Mouse (Mus musculus) C2C12 (cell line): ENCODE measurements around the gene Vrk3. TPM values are rescaled to one million over a fixed set of nuclear protein-coding genes. Genes with fewer than 3 reads are reported as not detected.
"Not testable (repeated sequence)": the region's sequence is repeated elsewhere in the genome, so short reads cannot be mapped to it uniquely, and the experiment has no call there.

Experiments
- H3K27me3 ChIP-seq: one replicate; pipeline ENCODE4 v1.6.1; 2011; ENCODE audit not compliant: control insufficient read depth, insufficient read depth, insufficient read length
- H3K36me3 ChIP-seq: one replicate; pipeline ENCODE4 v1.6.1; 2011; ENCODE audit not compliant: control insufficient read depth, insufficient read depth
- H3K4me3 ChIP-seq: one replicate; pipeline ENCODE4 v1.5.1; 2011; ENCODE audit warnings: mild to moderate bottlenecking, control low read depth; ENCODE audit not compliant: poor library complexity, insufficient read depth, severe bottlenecking
- H3K79me2 ChIP-seq: one replicate; pipeline ENCODE4 v1.6.1; 2011; ENCODE audit not compliant: control insufficient read depth, insufficient read depth
- H3K79me3 ChIP-seq: one replicate; pipeline ENCODE4 v1.6.1; 2011; ENCODE audit warnings: low read depth, control low read depth
- H3ac ChIP-seq: one replicate; pipeline ENCODE3; 2011; ENCODE audit warnings: low read depth; ENCODE audit not compliant: control insufficient read depth, insufficient read length
- CEBPB ChIP-seq: IDR thresholded peaks from one replicate; pipeline ENCODE4 v1.6.1; 2011; ENCODE audit warnings: low read depth, mild to moderate bottlenecking, control low read depth, moderate library complexity
- CTCF ChIP-seq: IDR thresholded peaks from one replicate; pipeline ENCODE4 v1.5.1; 2011; ENCODE audit not compliant: control insufficient read depth, insufficient read depth, insufficient read length
- FOSL1 ChIP-seq: IDR thresholded peaks from one replicate; pipeline ENCODE4 v1.8.0; 2011; ENCODE audit warnings: mild to moderate bottlenecking, low read length; ENCODE audit not compliant: poor library complexity, insufficient read depth, severe bottlenecking
- MAX ChIP-seq: IDR thresholded peaks from one replicate; pipeline ENCODE4 v1.6.1; 2011; ENCODE audit warnings: mild to moderate bottlenecking, control low read depth
- MYOD1 ChIP-seq: IDR thresholded peaks from one replicate; pipeline ENCODE4 v1.6.1; 2011; ENCODE audit warnings: low read depth; ENCODE audit not compliant: control insufficient read depth, insufficient read length
- MYOG ChIP-seq: IDR thresholded peaks from one replicate; pipeline ENCODE4 v1.6.1; 2011; ENCODE audit not compliant: control insufficient read depth, insufficient read length; ENCODE audit errors: extremely low read depth
- USF1 ChIP-seq: IDR thresholded peaks from one replicate; pipeline ENCODE4 v1.6.1; 2011; ENCODE audit warnings: low read depth, mild to moderate bottlenecking, control low read depth, moderate library complexity
- polyA plus RNA-seq: library from polyadenylated mRNA; unstranded; fragments of >200 nt; fragmentation: generic; extraction: Trizol; gene quantifications from one replicate; pipeline ENCODE4 v1.2.1, GENCODE M21; 2012; ENCODE audit warnings: missing spikeins

Vrk3 gene
- polyA plus RNA-seq, 1 experiment = 20.0 TPM

DNA sequence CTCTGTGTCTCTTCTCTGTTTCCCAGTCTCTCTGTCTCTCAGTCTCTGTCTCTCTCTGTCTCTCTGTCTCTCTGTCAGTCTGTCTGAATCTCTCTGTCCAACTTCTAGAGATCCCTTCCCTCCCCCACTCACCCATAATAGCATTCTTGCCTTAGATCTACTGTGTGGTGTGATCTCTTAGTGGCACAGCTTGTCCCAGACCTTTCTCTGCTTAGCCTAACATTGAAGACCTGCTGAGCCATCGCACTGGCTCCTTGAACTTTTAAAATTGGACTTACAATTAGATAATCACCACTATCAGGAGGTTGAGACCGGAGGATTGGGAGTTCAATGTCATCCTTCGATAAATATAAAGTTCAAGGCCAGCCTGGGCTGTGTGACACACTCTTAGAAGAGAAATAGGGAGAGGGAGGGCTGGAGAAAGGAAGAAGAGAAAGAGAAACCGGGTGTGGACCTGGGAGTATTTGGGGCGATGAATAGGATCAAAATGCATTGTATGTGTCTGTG is 41.0 kb upstream of the Vrk3 start:
- no peaks in the 10 kb centered on the region for H3K36me3 ChIP-seq
- H3K4me3 ChIP-seq = no peak overlapping the region
- no peaks in the 10 kb centered on the region for H3K27me3 ChIP-seq
- TF ChIP-seq FOSL1 (no peak), CEBPB (no peak), USF1 (no peak), MYOD1 (no peak), CTCF (no peak), MYOG (no peak)
- no peaks in the 10 kb centered on the region for H3K79me3 ChIP-seq
- no peak overlapping the region for H3ac ChIP-seq
- no peaks in the 10 kb centered on the region for H3K79me2 ChIP-seq

DNA sequence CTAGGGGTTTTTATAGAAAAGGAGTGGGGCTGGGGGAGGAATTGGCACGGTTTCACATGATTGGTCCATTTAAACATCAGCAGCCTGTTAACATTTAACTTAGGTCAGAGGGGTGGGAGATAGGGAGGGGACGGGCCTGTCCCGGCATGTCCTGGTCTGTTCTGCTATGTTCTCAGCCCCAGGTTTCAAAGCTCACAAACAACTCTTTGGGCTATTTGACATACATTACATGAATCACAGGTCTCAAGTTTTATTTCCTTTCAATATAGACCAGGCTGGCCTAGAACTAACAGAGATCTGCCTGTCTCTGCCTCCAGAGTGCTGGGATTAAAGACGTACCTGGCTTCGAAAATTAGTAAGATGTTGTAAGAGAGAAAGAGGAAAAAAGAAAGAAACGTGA is 40.1 kb upstream of the Vrk3 start:
- not testable (repeated sequence) for H3K4me3 ChIP-seq, H3K36me3 ChIP-seq, H3K27me3 ChIP-seq, H3K79me3 ChIP-seq, H3ac ChIP-seq, H3K79me2 ChIP-seq

DNA sequence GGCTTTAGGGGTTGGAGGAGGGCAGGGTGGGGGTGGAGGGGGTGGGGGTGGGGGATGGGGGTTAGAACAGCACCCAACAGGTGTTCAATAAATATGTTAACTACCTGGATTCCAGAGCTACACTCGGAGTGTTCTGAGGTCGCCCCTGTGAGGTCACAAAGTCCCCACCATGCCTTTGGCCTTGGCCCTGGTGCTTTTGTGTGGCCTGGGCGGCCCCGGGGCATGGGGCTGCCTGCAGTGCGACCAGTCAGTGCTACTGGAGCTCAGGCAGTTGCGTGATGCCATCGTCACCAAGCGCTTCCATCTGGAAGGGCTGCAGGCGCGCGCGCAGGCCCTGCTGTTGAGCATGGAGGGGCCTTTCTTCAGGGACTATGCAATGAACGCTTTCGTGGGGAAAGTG is 39.6 kb upstream of the Vrk3 start, which contains the start of gene Izumo2:
TSS of gene Izumo2 (plus strand) at position 169 of the 400 bp plus-strand sequence.
- no peak within 1 kb of the TSS for H3K4me3 ChIP-seq
- no peaks in the 10 kb centered on the region for H3K79me2 ChIP-seq
- no peak for TF ChIP-seq MYOG
- TF ChIP-seq FOSL1 = no peak
- TF ChIP-seq MYOD1 = no peak
- no peak for TF ChIP-seq CEBPB
- no peak for TF ChIP-seq MAX
- no peak for TF ChIP-seq USF1
- TF ChIP-seq CTCF = no peak
- H3ac ChIP-seq = no peak within 1 kb of the TSS
- H3K36me3 ChIP-seq = no peaks in the 10 kb centered on the region
- H3K27me3 ChIP-seq = no peaks in the 10 kb centered on the region
- H3K79me3 ChIP-seq = no peaks in the 10 kb centered on the region

DNA sequence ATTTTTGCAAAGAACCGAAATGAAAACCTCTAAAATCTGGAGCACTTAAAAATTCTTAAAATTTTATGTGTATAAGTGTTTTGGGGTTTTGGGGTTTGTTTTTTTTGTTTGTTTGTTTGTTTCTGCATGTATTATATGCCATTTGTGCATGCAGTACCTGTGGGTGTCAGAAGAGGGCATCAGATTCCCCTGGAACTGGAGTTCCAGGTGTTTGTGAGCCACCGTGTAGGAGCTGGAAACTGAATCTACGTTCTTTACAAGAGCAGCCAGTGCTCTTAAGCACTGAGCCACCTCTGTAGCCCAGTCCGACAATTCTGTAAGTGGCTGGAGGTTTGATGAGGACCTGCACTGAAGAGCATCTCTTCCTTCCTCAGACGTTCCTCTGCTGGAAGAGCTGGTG is 38.3 kb upstream of the Vrk3 start:
- no peak overlapping the region for H3ac ChIP-seq
- no peaks in the 10 kb centered on the region for H3K79me2 ChIP-seq
- TF ChIP-seq FOSL1 = no peak
- no peak for TF ChIP-seq CEBPB
- no peak for TF ChIP-seq MYOG
- TF ChIP-seq MAX = no peak
- TF ChIP-seq CTCF = no peak
- no peak for TF ChIP-seq USF1
- no peak for TF ChIP-seq MYOD1
- H3K27me3 ChIP-seq = no peaks in the 10 kb centered on the region
- H3K79me3 ChIP-seq = no peaks in the 10 kb centered on the region
- no peaks in the 10 kb centered on the region for H3K36me3 ChIP-seq
- no peak overlapping the region for H3K4me3 ChIP-seq

DNA sequence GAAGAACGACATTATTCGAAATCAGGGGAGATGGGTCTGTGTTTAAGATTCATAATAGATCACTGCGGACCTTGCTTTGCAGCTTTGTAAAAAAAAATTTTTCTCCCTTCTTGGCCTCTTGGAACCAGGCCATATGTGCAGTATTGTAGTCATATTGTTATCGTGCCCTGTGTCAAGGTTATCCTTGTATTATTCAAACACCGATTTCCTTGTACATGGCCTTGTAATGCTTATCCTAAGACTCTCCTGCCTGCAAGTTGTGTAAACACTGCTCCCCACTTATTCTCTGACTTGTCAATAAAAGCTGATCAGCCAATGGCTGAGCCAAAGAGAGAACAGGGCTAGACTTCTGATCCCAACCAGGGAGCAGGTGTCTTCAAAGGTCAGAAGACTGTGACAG is 26.2 kb upstream of the Vrk3 start:
- Histone ChIP-seq H3K27me3 (peaks cover 10% of the 10 kb centered on the region), H3K36me3 (no peaks in the 10 kb centered on the region), H3K79me3 (no peaks in the 10 kb centered on the region), H3K4me3 (no peak overlapping the region), H3K79me2 (no peaks in the 10 kb centered on the region), H3ac (no peak overlapping the region)
- TF ChIP-seq MYOD1 (no peak), MAX (no peak), CEBPB (no peak), CTCF (no peak), MYOG (no peak), USF1 (no peak), FOSL1 (no peak)

DNA sequence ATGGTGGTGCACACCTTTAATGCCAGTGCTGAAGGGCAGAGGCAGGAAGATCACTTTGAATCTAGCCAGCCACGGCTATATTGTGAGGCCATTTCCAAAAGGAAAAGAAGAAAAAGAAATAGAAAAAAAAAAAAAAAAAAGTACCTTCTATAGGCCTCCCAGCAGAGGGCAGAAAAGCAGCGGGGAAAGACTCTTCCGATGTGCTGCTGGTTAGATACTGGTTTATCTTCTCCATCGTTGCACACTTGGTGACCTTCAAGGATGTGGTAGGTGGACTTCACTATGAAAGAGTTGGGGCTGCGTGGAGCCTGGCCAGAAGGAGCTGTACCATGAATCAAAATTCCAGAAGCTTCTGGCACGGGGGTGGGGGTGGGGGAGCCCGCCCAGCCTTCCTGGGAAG is 23.9 kb upstream of the Vrk3 start:
- TF ChIP-seq MYOD1 (no peak), MAX (no peak), FOSL1 (no peak), USF1 (no peak), MYOG (no peak), CTCF (no peak), CEBPB (no peak)
- no peaks in the 10 kb centered on the region for H3K79me3 ChIP-seq
- H3K36me3 ChIP-seq = no peaks in the 10 kb centered on the region
- H3K4me3 ChIP-seq = no peak overlapping the region
- H3K27me3 ChIP-seq = peaks cover 26% of the 10 kb centered on the region
- no peaks in the 10 kb centered on the region for H3K79me2 ChIP-seq
- H3ac ChIP-seq = no peak overlapping the region
